Mouse (Mus musculus) spleen, adult 12 weeks (tissue): ENCODE measurements around the gene Gm20388.

Experiments
- DNase-seq: peaks from one replicate; pipeline ENCODE4 v3.0.0; 2022; ENCODE audit warnings: low spot score

The Gm20388 gene

GRCm38 (mm10) chr8:123696167-123696566 lies 3785.5 kb downstream of the Gm20388 start:
- no peak for DNase-seq

GRCm38 (mm10) chr8:123697329-123697728 lies 3786.7 kb downstream of the Gm20388 start:
- DNase-seq = no peak

- no peak for DNase-seq
Measured at GRCm38 (mm10) chr8:123700399-123701070, 3789.9 kb downstream of the Gm20388 start.

GRCm38 (mm10) chr8:123701952-123702587 lies 3791.4 kb downstream of the Gm20388 start:
- DNase-seq = no peak

GRCm38 (mm10) chr8:123705376-123705775 lies 3794.7 kb downstream of the Gm20388 start:
- no peak for DNase-seq

- DNase-seq = no peak
Measured at GRCm38 (mm10) chr8:123707137-123707536, 3796.5 kb downstream of the Gm20388 start.

GRCm38 (mm10) chr8:123708729-123709128 lies 3798.1 kb downstream of the Gm20388 start:
- no peak for DNase-seq

- DNase-seq = no peak
Measured at GRCm38 (mm10) chr8:123710335-123710734, 3799.7 kb downstream of the Gm20388 start.

- DNase-seq = no peak
Measured at GRCm38 (mm10) chr8:123714451-123714850, 3803.8 kb downstream of the Gm20388 start.

GRCm38 (mm10) chr8:123715916-123716592 lies 3805.4 kb downstream of the Gm20388 start:
- no peak for DNase-seq

GRCm38 (mm10) chr8:123717104-123717503 lies 3806.5 kb downstream of the Gm20388 start:
- no peak for DNase-seq

GRCm38 (mm10) chr8:123717516-123718490 lies 3807.2 kb downstream of the Gm20388 start:
- DNase-seq = no peak

GRCm38 (mm10) chr8:123718752-123719151 lies 3808.1 kb downstream of the Gm20388 start:
- no peak for DNase-seq

- no peak for DNase-seq
Measured at GRCm38 (mm10) chr8:123719280-123719679, 3808.6 kb downstream of the Gm20388 start.

GRCm38 (mm10) chr8:123719811-123720210 lies 3809.2 kb downstream of the Gm20388 start:
- DNase-seq = no peak

- no peak for DNase-seq
Measured at GRCm38 (mm10) chr8:123720471-123721001, 3809.9 kb downstream of the Gm20388 start.

- no peak for DNase-seq
Measured at GRCm38 (mm10) chr8:123722245-123722644, 3811.6 kb downstream of the Gm20388 start.

GRCm38 (mm10) chr8:123724752-123725151 lies 3814.1 kb downstream of the Gm20388 start:
- DNase-seq = no peak

- no peak for DNase-seq
Measured at GRCm38 (mm10) chr8:123725261-123725660, 3814.6 kb downstream of the Gm20388 start.

- no peak for DNase-seq
Measured at GRCm38 (mm10) chr8:123726759-123727158, 3816.1 kb downstream of the Gm20388 start.

- DNase-seq = no peak
Measured at GRCm38 (mm10) chr8:123729055-123729785, 3818.6 kb downstream of the Gm20388 start.
